Mouse (Mus musculus) hindbrain, embryonic 11.5 days (tissue): ENCODE results near the gene Tom1l2. TPM values are rescaled to one million over a fixed set of nuclear protein-coding genes. Genes with fewer than 3 reads are reported as not detected.

ENCODE experiments used
- ATAC-seq: fragments of 200-750 bp; cut with Nextera tagmentation; 2 replicates; pipeline ENCODE4 v1.8.0; 2017; ENCODE audit warnings: mild to moderate bottlenecking, moderate TSS enrichment, moderate library complexity; ENCODE audit not compliant: low FRiP score
- DNase-seq: peaks from one replicate; pipeline ENCODE4 v3.0.0-alpha.2; 2015; ENCODE audit warnings: low spot score
- H3K27ac ChIP-seq: fragments of 300-500 bp; sonication (generic); 2 replicates; pipeline ENCODE4 v1.5.1; 2014; ENCODE audit warnings: mild to moderate bottlenecking, low read depth, low read length
- H3K27me3 ChIP-seq: fragments of 300-500 bp; sonication (generic); 2 replicates; pipeline ENCODE4 v1.6.1; 2014; ENCODE audit warnings: mild to moderate bottlenecking, low read length, moderate library complexity, mixed read lengths; ENCODE audit not compliant: control insufficient read depth, insufficient read depth
- H3K36me3 ChIP-seq: fragments of 300-500 bp; sonication (generic); 2 replicates; pipeline ENCODE4 v1.6.1; 2014; ENCODE audit warnings: mild to moderate bottlenecking, low read length, moderate library complexity, mixed read lengths; ENCODE audit not compliant: control insufficient read depth, insufficient read depth
- H3K4me1 ChIP-seq: fragments of 300-500 bp; sonication (generic); replicated peaks from 2 replicates; pipeline ENCODE4 v1.6.1; 2014; ENCODE audit warnings: low read length, mixed read lengths; ENCODE audit not compliant: control insufficient read depth, insufficient read depth
- H3K4me2 ChIP-seq: fragments of 300-500 bp; sonication (generic); replicated peaks from 2 replicates; pipeline ENCODE4 v1.6.1; 2014; ENCODE audit warnings: mild to moderate bottlenecking, low read depth, low read length
- H3K4me3 ChIP-seq: fragments of 300-500 bp; sonication (generic); 2 replicates; pipeline ENCODE4 v1.5.1; 2014; ENCODE audit warnings: low read depth, low read length
- H3K9ac ChIP-seq: fragments of 300-500 bp; sonication (generic); 2 replicates; pipeline ENCODE4 v1.6.1; 2014; ENCODE audit warnings: low read depth, low read length
- H3K9me3 ChIP-seq: fragments of 300-500 bp; sonication (generic); 2 replicates; pipeline ENCODE4 v1.6.1; 2016; ENCODE audit warnings: low read length; ENCODE audit not compliant: control insufficient read depth
- WGBS: fragments of 180-500 bp; shearing (Covaris S2); extraction: QIAGEN DNeasy Blood & Tissue Kit; methylation state at CpG from one replicate; pipeline ENCODE4 v1.1.7; 2014; 5-methylcytosine and 5-hydroxymethylcytosine counted together
- polyA plus RNA-seq: library from polyadenylated mRNA; unstranded; fragments of >200 nt; fragmentation: Nextera tagmentation; extraction: Ambion mirVana; gene quantifications from 2 replicates; pipeline ENCODE4 v1.2.1, GENCODE M21; 2014

Gene Tom1l2
- polyA plus RNA-seq, 1 experiment from 2014 or later, result 13.9 TPM

GRCm38 (mm10) chr11:60335771-60336170, 16.9 kb downstream of the Tom1l2 start:
- no peaks in the 10 kb centered on the region for H3K27me3 ChIP-seq
- no peak overlapping the region for H3K9ac ChIP-seq
- no peaks in the 10 kb centered on the region for H3K4me1 ChIP-seq
- H3K4me3 ChIP-seq, result no peak overlapping the region
- H3K36me3 ChIP-seq, result no peaks in the 10 kb centered on the region
- no peak overlapping the region for H3K27ac ChIP-seq
- WGBS, result 75% methylated on average over 2 of the region's 2 CpGs
- no peak overlapping the region for H3K4me2 ChIP-seq
- no peak for ATAC-seq
- H3K9me3 ChIP-seq, result no peaks in the 10 kb centered on the region
- DNase-seq, result no peak

- ATAC-seq, result no peak
- no peak for DNase-seq
- H3K27me3 ChIP-seq, result no peaks in the 10 kb centered on the region
- H3K27ac ChIP-seq, result no peak overlapping the region
- H3K4me1 ChIP-seq, result no peaks in the 10 kb centered on the region
- no peaks in the 10 kb centered on the region for H3K36me3 ChIP-seq
- WGBS, result 79% methylated on average over 3 of the region's 3 CpGs
- no peak overlapping the region for H3K4me3 ChIP-seq
- no peaks in the 10 kb centered on the region for H3K9me3 ChIP-seq
- H3K4me2 ChIP-seq, result no peak overlapping the region
- H3K9ac ChIP-seq, result no peak overlapping the region
Observed at GRCm38 (mm10) chr11:60334124-60334523, 18.6 kb downstream of the Tom1l2 start.

GRCm38 (mm10) chr11:60333461-60333860, 19.2 kb downstream of the Tom1l2 start:
- 83% methylated on average over 5 of the region's 5 CpGs for WGBS
- Histone ChIP-seq H3K4me2 (no peak overlapping the region), H3K36me3 (no peaks in the 10 kb centered on the region), H3K27ac (no peak overlapping the region), H3K9ac (no peak overlapping the region), H3K4me3 (no peak overlapping the region), H3K4me1 (no peaks in the 10 kb centered on the region), H3K9me3 (no peaks in the 10 kb centered on the region), H3K27me3 (no peaks in the 10 kb centered on the region)
- ATAC-seq, result no peak
- DNase-seq, result no peak

- Histone ChIP-seq H3K4me2 (no peak overlapping the region), H3K4me1 (no peaks in the 10 kb centered on the region), H3K27me3 (no peaks in the 10 kb centered on the region), H3K4me3 (no peak overlapping the region), H3K36me3 (no peaks in the 10 kb centered on the region), H3K9ac (no peak overlapping the region), H3K27ac (no peak overlapping the region), H3K9me3 (no peaks in the 10 kb centered on the region)
- ATAC-seq (no peak), DNase-seq (no peak)
- WGBS, result 92% methylated on average over 4 of the region's 4 CpGs
Observed at GRCm38 (mm10) chr11:60330551-60330950, 22.2 kb downstream of the Tom1l2 start.

- Histone ChIP-seq H3K27ac (no peak overlapping the region), H3K27me3 (no peaks in the 10 kb centered on the region), H3K4me3 (no peak overlapping the region), H3K9me3 (no peaks in the 10 kb centered on the region), H3K36me3 (no peaks in the 10 kb centered on the region), H3K4me2 (no peak overlapping the region), H3K9ac (no peak overlapping the region), H3K4me1 (no peaks in the 10 kb centered on the region)
- ATAC-seq, result no peak
- DNase-seq, result no peak
Observed at GRCm38 (mm10) chr11:60323731-60324130, 29.0 kb downstream of the Tom1l2 start.

- no peak for DNase-seq
- no peaks in the 10 kb centered on the region for H3K4me1 ChIP-seq
- no peak overlapping the region for H3K4me2 ChIP-seq
- H3K36me3 ChIP-seq, result no peaks in the 10 kb centered on the region
- H3K27ac ChIP-seq, result no peak overlapping the region
- H3K4me3 ChIP-seq, result no peak overlapping the region
- no peaks in the 10 kb centered on the region for H3K27me3 ChIP-seq
- H3K9me3 ChIP-seq, result no peaks in the 10 kb centered on the region
- WGBS, result 80% methylated on average over 2 of the region's 2 CpGs
- ATAC-seq, result no peak
- H3K9ac ChIP-seq, result no peak overlapping the region
Observed at GRCm38 (mm10) chr11:60321438-60321837, 31.3 kb downstream of the Tom1l2 start.

GRCm38 (mm10) chr11:60320426-60321037, 32.2 kb downstream of the Tom1l2 start:
- H3K4me1 ChIP-seq, result no peaks in the 10 kb centered on the region
- 80% methylated on average over 8 of the region's 8 CpGs for WGBS
- no peaks in the 10 kb centered on the region for H3K36me3 ChIP-seq
- DNase-seq (no peak), ATAC-seq (no peak)
- no peaks in the 10 kb centered on the region for H3K9me3 ChIP-seq
- no peaks in the 10 kb centered on the region for H3K27me3 ChIP-seq
- no peak overlapping the region for H3K4me3 ChIP-seq
- no peak overlapping the region for H3K9ac ChIP-seq
- no peak overlapping the region for H3K4me2 ChIP-seq
- H3K27ac ChIP-seq, result no peak overlapping the region

GRCm38 (mm10) chr11:60319257-60320066, 33.2 kb downstream of the Tom1l2 start:
- H3K4me1 ChIP-seq, result no peaks in the 10 kb centered on the region

GRCm38 (mm10) chr11:60318716-60319115, 34.0 kb downstream of the Tom1l2 start:
- 64% methylated on average over 5 of the region's 5 CpGs for WGBS
- Histone ChIP-seq H3K27me3 (no peaks in the 10 kb centered on the region), H3K9me3 (no peaks in the 10 kb centered on the region), H3K9ac (no peak overlapping the region), H3K4me2 (no peak overlapping the region), H3K27ac (no peak overlapping the region), H3K4me3 (no peak overlapping the region), H3K36me3 (no peaks in the 10 kb centered on the region), H3K4me1 (no peaks in the 10 kb centered on the region)
- ATAC-seq (no peak), DNase-seq (no peak)

More at GRCm38 (mm10) chr11:60319257-60320066, 33.2 kb downstream of the Tom1l2 start:
- 77% methylated on average over 10 of the region's 10 CpGs for WGBS
- ATAC-seq (no peak), DNase-seq (no peak)
- Histone ChIP-seq H3K4me2 (no peak overlapping the region), H3K4me3 (no peak overlapping the region), H3K36me3 (no peaks in the 10 kb centered on the region), H3K27me3 (no peaks in the 10 kb centered on the region), H3K27ac (no peak overlapping the region), H3K9ac (no peak overlapping the region), H3K9me3 (no peaks in the 10 kb centered on the region)
